Mouse (Mus musculus) embryonic facial prominence, embryonic 11.5 days (tissue): ENCODE data around the gene Gm49711. TPM values are rescaled to one million over a fixed set of nuclear protein-coding genes. Genes with fewer than 3 reads are reported as not detected.
A peak's percentile ranks its signal among the peaks of the same experiment; 100 is the strongest.

ENCODE experiments used
- ATAC-seq: fragments of 200-750 bp; cut with Nextera tagmentation; replicated peaks from 2 replicates; pipeline ENCODE4 v1.8.0; 2017; ENCODE audit warnings: low read depth; ENCODE audit not compliant: insufficient number of reproducible peaks, low FRiP score, low TSS enrichment
- DNase-seq: peaks from one replicate; pipeline ENCODE4 v3.0.0-alpha.2; 2015; ENCODE audit warnings: low spot score
- H3K27ac ChIP-seq: fragments of 300-500 bp; sonication (generic); replicated peaks from 2 replicates; pipeline ENCODE4 v1.5.1; 2014; ENCODE audit warnings: mild to moderate bottlenecking, low read depth, low read length, control low read depth
- H3K27me3 ChIP-seq: fragments of 300-500 bp; sonication (generic); 2 replicates; pipeline ENCODE4 v1.6.1; 2014; ENCODE audit warnings: mild to moderate bottlenecking, low read length, moderate library complexity, mixed read lengths; ENCODE audit not compliant: control insufficient read depth, insufficient read depth
- H3K36me3 ChIP-seq: fragments of 300-500 bp; sonication (generic); replicated peaks from 2 replicates; pipeline ENCODE4 v1.6.1; 2014; ENCODE audit warnings: low read depth, mild to moderate bottlenecking, low read length, moderate library complexity, mixed read lengths; ENCODE audit not compliant: control insufficient read depth, insufficient read depth
- H3K4me1 ChIP-seq: fragments of 300-500 bp; sonication (generic); 2 replicates; pipeline ENCODE4 v1.6.1; 2014; ENCODE audit warnings: low read length, mixed read lengths; ENCODE audit not compliant: control insufficient read depth, insufficient read depth
- H3K4me2 ChIP-seq: fragments of 300-500 bp; sonication (generic); 2 replicates; pipeline ENCODE4 v1.6.1; 2014; ENCODE audit warnings: low read depth, mild to moderate bottlenecking, control low read depth, low read length, moderate library complexity
- H3K4me3 ChIP-seq: fragments of 300-500 bp; sonication (generic); 2 replicates; pipeline ENCODE4 v1.5.1; 2014; ENCODE audit warnings: low read depth, low read length, control low read depth
- H3K9ac ChIP-seq: fragments of 300-500 bp; sonication (generic); replicated peaks from 2 replicates; pipeline ENCODE4 v1.6.1; 2014; ENCODE audit warnings: mild to moderate bottlenecking, control low read depth, low read length
- H3K9me3 ChIP-seq: fragments of 300-500 bp; sonication (generic); replicated peaks from 2 replicates; pipeline ENCODE4 v1.6.1; 2016; ENCODE audit warnings: mild to moderate bottlenecking, low read length, inconsistent platforms, mixed read lengths; ENCODE audit not compliant: control insufficient read depth
- WGBS: fragments of 180-500 bp; shearing (Covaris S2); extraction: QIAGEN DNeasy Blood & Tissue Kit; methylation state at CpG from one replicate; pipeline ENCODE4 v1.1.7; 2014; 5-methylcytosine and 5-hydroxymethylcytosine counted together
- polyA plus RNA-seq: library from polyadenylated mRNA; unstranded; fragments of >200 nt; fragmentation: Nextera tagmentation; extraction: Ambion mirVana; gene quantifications from 2 replicates; pipeline ENCODE4 v1.2.1, GENCODE M21; 2014

Gene Gm49711
- polyA plus RNA-seq, 1 experiment from 2014 or later, result 0.45 TPM

GRCm38 (mm10) chr16:92057456-92057851, 662 bp upstream of the Gm49711 start:
- Histone ChIP-seq H3K4me2 (peak overlapping the region; percentile 88), H3K9me3 (no peaks in the 10 kb centered on the region; the same call in 1 of the 2 replicates), H3K27ac (no peak overlapping the region), H3K4me1 (no peaks in the 10 kb centered on the region), H3K9ac (peak overlapping the region; percentile 84), H3K36me3 (no peaks in the 10 kb centered on the region; the same call in 1 of the 2 replicates), H3K4me3 (peak overlapping the region; percentile 96), H3K27me3 (no peaks in the 10 kb centered on the region)
- DNase-seq, result no peak
- peak; percentile 57 for ATAC-seq
- WGBS, result 5% methylated on average over 11 of the region's 11 CpGs

GRCm38 (mm10) chr16:92058644-92059620, 816 bp downstream of the Gm49711 start:
- DNase-seq (peak; percentile 30), ATAC-seq (peak; percentile 30)
- H3K9me3 ChIP-seq, result no peaks in the 10 kb centered on the region; the same call in 1 of the 2 replicates
- H3K27me3 ChIP-seq, result no peaks in the 10 kb centered on the region
- H3K27ac ChIP-seq, result no peak overlapping the region
- H3K4me1 ChIP-seq, result no peaks in the 10 kb centered on the region
- H3K9ac ChIP-seq, result peak overlapping the region; percentile 84
- H3K4me2 ChIP-seq, result peak overlapping the region; percentile 88
- no peaks in the 10 kb centered on the region; the same call in 1 of the 2 replicates for H3K36me3 ChIP-seq
- WGBS, result 1% methylated on average over 61 of the region's 63 CpGs
- peak overlapping the region; percentile 96 for H3K4me3 ChIP-seq

GRCm38 (mm10) chr16:92060213-92060612, 2.1 kb downstream of the Gm49711 start:
- Histone ChIP-seq H3K27ac (no peak overlapping the region; the same call in 1 of the 2 replicates), H3K27me3 (no peaks in the 10 kb centered on the region), H3K9me3 (no peaks in the 10 kb centered on the region), H3K9ac (peak overlapping the region; percentile 18; the same call in 1 of the 2 replicates), H3K4me2 (peak overlapping the region; percentile 7; the same call in 1 of the 2 replicates), H3K4me3 (no peak overlapping the region), H3K4me1 (no peaks in the 10 kb centered on the region), H3K36me3 (no peaks in the 10 kb centered on the region; the same call in 1 of the 2 replicates)
- WGBS, result 80% methylated on average over 3 of the region's 3 CpGs
- no peak for ATAC-seq
- no peak for DNase-seq

GRCm38 (mm10) chr16:92061586-92061985, 3.5 kb downstream of the Gm49711 start:
- Histone ChIP-seq H3K4me3 (no peak overlapping the region), H3K27me3 (no peaks in the 10 kb centered on the region), H3K27ac (no peak overlapping the region), H3K4me2 (no peak overlapping the region), H3K9me3 (no peaks in the 10 kb centered on the region), H3K36me3 (no peaks in the 10 kb centered on the region; the same call in 1 of the 2 replicates), H3K4me1 (no peaks in the 10 kb centered on the region), H3K9ac (no peak overlapping the region)
- ATAC-seq (no peak), DNase-seq (no peak)
- WGBS, result 96% methylated on average over 7 of the region's 7 CpGs

- Histone ChIP-seq H3K4me2 (no peak overlapping the region), H3K9ac (no peak overlapping the region), H3K27me3 (no peaks in the 10 kb centered on the region), H3K4me1 (no peaks in the 10 kb centered on the region), H3K4me3 (no peak overlapping the region), H3K27ac (no peak overlapping the region), H3K9me3 (no peaks in the 10 kb centered on the region), H3K36me3 (no peaks in the 10 kb centered on the region; the same call in none of the 2 replicates)
- DNase-seq (no peak), ATAC-seq (no peak)
- 93% methylated on average over 1 of the region's 1 CpGs for WGBS
These were observed 4.7 kb downstream of the Gm49711 start for GRCm38 (mm10) chr16:92062832-92063231.

- Histone ChIP-seq H3K36me3 (no peaks in the 10 kb centered on the region; the same call in none of the 2 replicates), H3K4me1 (no peaks in the 10 kb centered on the region), H3K4me2 (no peak overlapping the region), H3K27ac (no peak overlapping the region), H3K9me3 (no peaks in the 10 kb centered on the region), H3K27me3 (no peaks in the 10 kb centered on the region), H3K9ac (no peak overlapping the region), H3K4me3 (no peak overlapping the region)
- ATAC-seq, result no peak
- no peak for DNase-seq
- WGBS, result 88% methylated on average over 2 of the region's 2 CpGs
These were observed 6.7 kb downstream of the Gm49711 start for GRCm38 (mm10) chr16:92064801-92065200.

- 93% methylated on average over 8 of the region's 8 CpGs for WGBS
- H3K27me3 ChIP-seq, result no peaks in the 10 kb centered on the region
These were observed 12.2 kb downstream of the Gm49711 start for GRCm38 (mm10) chr16:92070338-92070737.

GRCm38 (mm10) chr16:92076797-92077196, 18.7 kb downstream of the Gm49711 start:
- Histone ChIP-seq H3K9me3 (no peaks in the 10 kb centered on the region), H3K27me3 (no peaks in the 10 kb centered on the region), H3K9ac (no peak overlapping the region), H3K4me3 (no peak overlapping the region), H3K36me3 (peaks cover 2% of the 10 kb centered on the region), H3K4me1 (no peaks in the 10 kb centered on the region), H3K27ac (no peak overlapping the region), H3K4me2 (no peak overlapping the region)
- ATAC-seq, result no peak
- WGBS, result 94% methylated on average over 8 of the region's 8 CpGs
- DNase-seq, result no peak

More at GRCm38 (mm10) chr16:92070338-92070737, 12.2 kb downstream of the Gm49711 start:
- H3K36me3 ChIP-seq, result no peaks in the 10 kb centered on the region; the same call in 1 of the 2 replicates
- DNase-seq (no peak), ATAC-seq (no peak)
- no peak overlapping the region for H3K4me3 ChIP-seq
- no peak overlapping the region for H3K9ac ChIP-seq
- no peaks in the 10 kb centered on the region for H3K4me1 ChIP-seq
- H3K27ac ChIP-seq, result no peak overlapping the region
- H3K9me3 ChIP-seq, result no peaks in the 10 kb centered on the region
- H3K4me2 ChIP-seq, result no peak overlapping the region
